Mouse (Mus musculus) liver, adult 2 months (tissue): ENCODE data around the gene Cul1. TPM values are rescaled to one million over a fixed set of nuclear protein-coding genes. Genes with fewer than 3 reads are reported as not detected.

Experiments
- DNase-seq: peaks from one replicate; pipeline ENCODE4 v3.0.0-alpha.2; 2011; ENCODE audit warnings: low read depth, low spot score; ENCODE audit errors: extremely low read depth
- H3K27ac ChIP-seq: fragments of 200-500 bp; replicated peaks from 2 replicates; pipeline ENCODE4 v1.5.1; 2012; ENCODE audit warnings: low read depth, mild to moderate bottlenecking, control low read depth, inconsistent platforms, low read length; ENCODE audit not compliant: insufficient read depth
- H3K27me3 ChIP-seq: fragments of 200-500 bp; 2 replicates; pipeline ENCODE4 v1.6.1; 2012; ENCODE audit warnings: mild to moderate bottlenecking, moderate library complexity, low read length, inconsistent platforms; ENCODE audit not compliant: control insufficient read depth, insufficient read depth
- H3K36me3 ChIP-seq: fragments of 200-500 bp; 2 replicates; pipeline ENCODE4 v1.6.1; 2012; ENCODE audit warnings: low read length, inconsistent platforms; ENCODE audit not compliant: control insufficient read depth, insufficient read depth
- H3K4me1 ChIP-seq: fragments of 200-500 bp; 2 replicates; pipeline ENCODE4 v1.6.1; 2011; ENCODE audit warnings: low read length; ENCODE audit not compliant: control insufficient read depth, insufficient read depth
- H3K4me3 ChIP-seq: fragments of 200-500 bp; 2 replicates; pipeline ENCODE4 v1.5.1; 2011; ENCODE audit warnings: low read depth, mild to moderate bottlenecking, control low read depth, low read length, moderate library complexity; ENCODE audit not compliant: insufficient read depth
- H3K79me2 ChIP-seq: fragments of 200-500 bp; 2 replicates; pipeline ENCODE4 v1.6.1; 2012; ENCODE audit warnings: inconsistent platforms, mild to moderate bottlenecking, low read length, moderate library complexity; ENCODE audit not compliant: control insufficient read depth, insufficient read depth
- H3K9ac ChIP-seq: fragments of 200-500 bp; 2 replicates; pipeline ENCODE4 v1.6.1; 2012; ENCODE audit warnings: low read depth, mild to moderate bottlenecking, control low read depth, inconsistent platforms, low read length
- CTCF ChIP-seq: fragments of 200-500 bp; IDR thresholded peaks from 2 replicates; pipeline ENCODE4 v1.5.1; 2011; ENCODE audit warnings: low read depth, low read length, control low read depth
- POLR2A ChIP-seq: fragments of 200-500 bp; IDR thresholded peaks from 2 replicates; pipeline ENCODE4 v1.6.1; 2011; ENCODE audit warnings: low read length, control low read depth; ENCODE audit not compliant: insufficient read depth; ENCODE audit errors: extremely low read depth
- WGBS: fragments of 180-500 bp; shearing (Covaris S2); methylation state at CpG from one replicate; pipeline ENCODE4 v1.1.7; 2018; 5-methylcytosine and 5-hydroxymethylcytosine counted together
- polyA plus RNA-seq: library from polyadenylated mRNA; depleted of rRNA; stranded (reverse); fragments of >200 nt; gene quantifications from 2 replicates; pipeline ENCODE4 v1.2.3, GENCODE M21; 2012
- total RNA-seq: library from RNA; depleted of rRNA; stranded (reverse); fragments of >200 nt; gene quantifications from 2 replicates; pipeline ENCODE4 v1.2.3, GENCODE M21; 2014

Gene Cul1
- total and polyA plus RNA-seq, 2 experiments = 15.4 to 55.0 TPM

DNA sequence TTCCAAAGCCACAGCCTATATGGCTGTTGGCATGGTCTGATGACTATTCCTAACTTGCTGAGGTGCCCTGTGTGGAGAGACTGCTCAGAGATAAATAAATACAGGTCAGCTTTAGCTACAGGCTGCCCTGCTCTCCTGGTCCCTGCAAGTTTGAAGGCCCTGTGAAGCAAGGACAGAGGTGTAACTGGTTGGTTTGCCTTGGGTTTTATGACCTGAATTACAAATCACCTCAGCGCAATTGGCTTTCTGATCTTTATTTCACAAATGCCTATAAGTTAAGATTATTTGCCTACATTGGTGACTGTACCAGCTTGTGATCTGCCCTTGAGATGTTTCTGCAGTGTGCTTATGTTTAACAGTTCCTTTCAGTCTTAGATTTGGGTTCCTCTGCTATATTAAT lies 28.8 kb downstream of the Cul1 start:
- 95% methylated on average over 1 of the region's 1 CpGs for WGBS
- no peaks in the 10 kb centered on the region for H3K27me3 ChIP-seq
- no peaks in the 10 kb centered on the region; the same call in 1 of the 2 replicates for H3K4me1 ChIP-seq
- H3K4me3 ChIP-seq = no peak overlapping the region
- H3K27ac ChIP-seq = no peak overlapping the region
- H3K9ac ChIP-seq = no peak overlapping the region
- peaks cover 4% of the 10 kb centered on the region; the same call in 1 of the 2 replicates for H3K36me3 ChIP-seq
- peaks cover 17% of the 10 kb centered on the region; the same call in 1 of the 2 replicates for H3K79me2 ChIP-seq
- no peak for DNase-seq
- TF ChIP-seq CTCF (no peak), POLR2A (no peak)

- Histone ChIP-seq H3K4me1 (peaks cover 2% of the 10 kb centered on the region; the same call in 1 of the 2 replicates), H3K79me2 (peaks cover 6% of the 10 kb centered on the region; the same call in 1 of the 2 replicates), H3K4me3 (no peak overlapping the region), H3K9ac (no peak overlapping the region), H3K27me3 (no peaks in the 10 kb centered on the region), H3K36me3 (peaks cover 13% of the 10 kb centered on the region), H3K27ac (no peak overlapping the region)
- no peak for DNase-seq
- TF ChIP-seq CTCF = no peak
- 93% methylated on average over 4 of the region's 4 CpGs for WGBS
Observed at GRCm38 (mm10) chr6:47494562-47494961, 41.4 kb downstream of the Cul1 start.

GRCm38 (mm10) chr6:47520030-47520429 lies 66.8 kb downstream of the Cul1 start:
- Histone ChIP-seq H3K4me1 (no peaks in the 10 kb centered on the region), H3K4me3 (no peak overlapping the region), H3K79me2 (no peaks in the 10 kb centered on the region), H3K9ac (no peak overlapping the region), H3K36me3 (peaks cover 77% of the 10 kb centered on the region), H3K27me3 (no peaks in the 10 kb centered on the region), H3K27ac (no peak overlapping the region)
- TF ChIP-seq POLR2A = no peak
- TF ChIP-seq CTCF = no peak
- WGBS = 79% methylated on average over 2 of the region's 2 CpGs
- no peak for DNase-seq

GRCm38 (mm10) chr6:47522431-47522830 lies 69.2 kb downstream of the Cul1 start:
- peaks cover 75% of the 10 kb centered on the region for H3K36me3 ChIP-seq
- H3K27ac ChIP-seq = no peak overlapping the region
- H3K9ac ChIP-seq = no peak overlapping the region
- TF ChIP-seq POLR2A (no peak), CTCF (no peak)
- peak; percentile 26 for DNase-seq
- no peaks in the 10 kb centered on the region for H3K79me2 ChIP-seq
- H3K27me3 ChIP-seq = no peaks in the 10 kb centered on the region
- no peak overlapping the region for H3K4me3 ChIP-seq
- H3K4me1 ChIP-seq = peaks cover 2% of the 10 kb centered on the region; the same call in 1 of the 2 replicates
- 93% methylated on average over 3 of the region's 3 CpGs for WGBS

DNA sequence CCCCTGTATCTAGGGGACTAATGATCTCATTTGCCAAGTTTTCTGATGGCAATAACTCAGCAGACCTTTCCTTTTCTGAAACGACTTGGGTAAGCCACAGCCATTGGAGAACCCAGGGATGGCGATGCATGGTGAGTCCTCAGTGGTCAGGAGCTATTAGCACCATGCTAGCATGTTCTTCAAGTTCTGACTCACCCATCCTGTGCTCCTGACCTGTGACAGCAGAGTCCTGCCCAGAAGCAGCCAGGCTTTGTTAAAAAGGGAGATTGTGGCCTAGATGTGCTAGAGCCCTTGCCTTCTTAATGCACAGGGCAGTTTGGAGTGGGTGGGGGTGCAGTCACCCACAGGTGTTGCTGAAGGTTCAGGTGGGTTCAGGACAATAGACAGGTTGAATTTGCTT lies 71.8 kb downstream of the Cul1 start:
- WGBS = 91% methylated on average over 2 of the region's 2 CpGs
- DNase-seq = no peak
- Histone ChIP-seq H3K79me2 (no peaks in the 10 kb centered on the region), H3K4me1 (peaks cover 2% of the 10 kb centered on the region; the same call in 1 of the 2 replicates), H3K4me3 (no peak overlapping the region), H3K27me3 (no peaks in the 10 kb centered on the region), H3K27ac (no peak overlapping the region), H3K9ac (no peak overlapping the region), H3K36me3 (peaks cover 73% of the 10 kb centered on the region)
- TF ChIP-seq CTCF (no peak), POLR2A (no peak)

GRCm38 (mm10) chr6:47526446-47526845 lies 73.2 kb downstream of the Cul1 start:
- Histone ChIP-seq H3K27ac (no peak overlapping the region), H3K27me3 (no peaks in the 10 kb centered on the region), H3K9ac (no peak overlapping the region), H3K79me2 (no peaks in the 10 kb centered on the region), H3K4me1 (peaks cover 2% of the 10 kb centered on the region; the same call in 1 of the 2 replicates), H3K4me3 (no peak overlapping the region), H3K36me3 (peaks cover 64% of the 10 kb centered on the region)
- DNase-seq = no peak
- TF ChIP-seq POLR2A = no peak
- TF ChIP-seq CTCF = no peak
- 84% methylated on average over 4 of the region's 4 CpGs for WGBS
